Mouse (Mus musculus) inflammation-experienced regulatory T-cells, adult 6 months (primary cell): ENCODE results near the gene Cntn4. TPM values are rescaled to one million over a fixed set of nuclear protein-coding genes. Genes with fewer than 3 reads are reported as not detected.

Source experiments
- ATAC-seq: one replicate; pipeline ENCODE4 v1.8.0; 2017
- polyA plus RNA-seq, 3 experiments: library from polyadenylated mRNA; unstranded; fragments of 100-300 nt; shearing (Covaris generic); gene quantifications; one replicate each; pipeline ENCODE4 v1.2.1; 2017

Gene Cntn4
- polyA plus RNA-seq = not detected

DNA sequence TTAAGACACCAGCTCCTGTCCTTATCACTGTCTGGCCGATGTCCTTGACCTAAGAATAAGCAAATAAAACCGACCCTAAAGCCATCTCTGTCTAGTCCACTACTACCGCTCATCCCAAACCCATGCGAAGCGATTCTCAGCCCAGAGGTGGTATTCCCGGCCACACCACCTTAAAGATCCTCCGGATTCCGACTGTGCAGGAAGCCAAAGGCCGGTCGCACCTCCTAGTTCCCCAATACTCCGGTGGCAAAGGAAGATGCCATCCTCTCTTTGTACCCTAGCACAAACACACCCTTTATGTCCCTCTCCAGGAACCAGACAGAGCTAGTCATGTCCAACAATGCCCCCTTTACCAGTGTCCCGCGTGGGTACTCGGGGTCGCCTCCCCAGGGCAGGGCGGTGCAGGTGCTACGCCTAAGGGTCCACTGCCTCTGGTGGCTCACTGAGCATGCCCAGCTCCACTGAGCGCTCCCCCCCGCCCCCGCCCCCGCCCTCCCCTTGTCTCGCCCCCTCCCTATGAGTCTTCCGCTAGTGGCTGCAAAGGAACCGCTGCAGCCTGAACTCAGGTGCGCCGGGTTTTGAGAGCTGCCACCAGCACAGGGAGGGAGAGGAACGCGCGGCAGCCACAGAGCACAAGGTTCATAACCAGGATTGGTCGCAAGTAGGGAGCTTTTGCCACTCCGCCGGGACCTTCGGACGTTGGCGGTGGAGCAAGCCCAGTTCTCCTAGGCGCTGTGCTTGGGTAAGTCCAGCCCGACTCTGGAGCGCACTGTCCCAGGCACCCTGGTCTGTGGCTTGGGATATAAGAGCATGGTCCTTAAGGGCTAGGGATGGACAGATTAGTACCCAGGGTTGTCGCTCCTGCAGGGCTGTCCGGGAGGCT lies at the start of gene Cntn4:
Cntn4 (plus strand) TSS at position 512 of the 883 bp plus-strand sequence.
- ATAC-seq = no peak

- ATAC-seq = no peak
These were observed 3.2 kb upstream of the Cntn4 start for GRCm38 (mm10) chr6:105674276-105674675.

- no peak for ATAC-seq
These were observed 2.4 kb upstream of the Cntn4 start for GRCm38 (mm10) chr6:105675099-105675498.

- ATAC-seq = no peak
These were observed 823 bp upstream of the Cntn4 start for GRCm38 (mm10) chr6:105676637-105677036.

DNA sequence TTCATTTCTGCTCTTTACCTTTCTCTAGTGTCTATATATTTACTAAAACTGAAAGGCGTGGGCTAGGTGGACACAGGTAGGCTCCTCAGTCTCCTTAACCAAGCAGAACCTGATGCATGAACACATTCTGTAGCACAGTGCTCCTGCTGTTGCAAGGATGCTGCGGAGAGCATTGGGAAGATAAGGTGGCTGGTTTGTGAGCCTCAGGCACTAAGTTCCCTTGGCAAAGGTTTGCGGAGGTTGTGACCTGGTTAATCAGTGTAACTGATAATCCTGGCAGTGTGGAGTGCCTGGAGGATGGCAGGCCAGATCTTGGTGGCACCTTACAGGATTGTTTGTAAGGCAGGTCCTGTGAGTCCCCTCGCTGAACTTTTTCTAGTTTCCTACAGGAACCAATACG lies 1.3 kb downstream of the Cntn4 start:
- no peak for ATAC-seq

- no peak for ATAC-seq
These were observed 4.0 kb downstream of the Cntn4 start for GRCm38 (mm10) chr6:105681496-105681895.

DNA sequence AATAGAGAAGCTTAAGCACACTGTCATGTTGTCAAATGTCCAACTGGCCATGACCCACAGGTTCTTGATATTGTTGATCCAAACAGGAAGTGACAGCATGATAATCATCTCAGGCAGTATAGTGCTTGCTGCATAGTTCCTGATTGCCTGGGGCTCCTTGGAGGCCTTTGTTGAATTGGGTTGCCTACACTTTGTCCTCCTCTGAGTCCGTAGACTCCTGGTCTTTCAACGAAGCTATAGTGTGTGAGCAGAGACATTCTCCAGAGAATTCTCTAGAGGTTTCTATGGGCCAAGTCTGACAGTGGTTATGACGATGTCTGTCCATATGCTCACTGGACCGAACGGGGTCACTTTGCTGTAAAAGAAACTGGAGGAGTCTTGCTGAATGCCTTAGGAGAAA lies 5.8 kb downstream of the Cntn4 start:
- no peak for ATAC-seq

DNA sequence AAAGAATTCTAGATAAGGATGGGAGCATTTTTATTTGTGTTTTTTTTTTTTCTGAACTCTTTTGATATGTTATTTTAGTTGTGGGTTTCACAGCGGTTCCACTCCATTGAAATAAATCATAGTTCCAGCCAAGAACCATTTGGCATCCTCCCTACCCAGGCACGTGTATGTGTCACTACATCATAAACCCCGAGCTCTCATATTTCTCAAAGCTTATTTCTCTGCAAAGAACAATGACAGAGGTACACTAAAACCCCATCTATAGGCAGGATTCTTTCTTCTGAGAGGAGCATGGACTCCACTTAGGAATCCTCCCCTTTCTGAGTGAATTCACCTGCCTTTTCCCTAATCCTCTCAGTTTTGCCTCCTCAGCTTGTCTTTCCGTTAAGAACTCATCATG lies 6.7 kb downstream of the Cntn4 start:
- no peak for ATAC-seq

- no peak for ATAC-seq
These were observed 10.7 kb downstream of the Cntn4 start for GRCm38 (mm10) chr6:105688195-105688594.

GRCm38 (mm10) chr6:105742026-105742425 lies 64.6 kb downstream of the Cntn4 start:
- ATAC-seq = no peak

- no peak for ATAC-seq
These were observed 103.2 kb downstream of the Cntn4 start for GRCm38 (mm10) chr6:105780616-105781015.

DNA sequence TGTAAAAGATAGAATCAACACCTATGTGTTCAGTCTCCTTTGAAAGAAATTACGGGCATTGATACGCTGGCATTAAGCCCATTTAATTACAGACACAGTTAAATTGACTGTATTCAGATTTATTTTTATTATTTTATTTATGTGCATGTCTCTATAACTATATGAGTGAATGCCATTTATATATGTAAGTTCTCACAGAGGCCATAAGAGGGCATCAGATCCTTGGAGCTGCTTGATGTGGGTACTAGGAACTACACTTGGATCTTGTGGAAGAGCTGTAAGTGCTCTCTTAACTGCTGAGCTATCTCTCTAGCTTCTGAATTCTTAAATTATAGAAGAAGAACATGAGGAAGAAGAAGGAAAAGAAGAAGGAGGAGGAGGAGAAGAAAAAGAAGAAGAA lies 111.0 kb downstream of the Cntn4 start:
- ATAC-seq = no peak

- no peak for ATAC-seq
These were observed 157.6 kb downstream of the Cntn4 start for GRCm38 (mm10) chr6:105835099-105835498.

GRCm38 (mm10) chr6:105847296-105847695 lies 169.8 kb downstream of the Cntn4 start:
- ATAC-seq = no peak

GRCm38 (mm10) chr6:105892838-105893237 lies 215.4 kb downstream of the Cntn4 start:
- ATAC-seq = no peak

DNA sequence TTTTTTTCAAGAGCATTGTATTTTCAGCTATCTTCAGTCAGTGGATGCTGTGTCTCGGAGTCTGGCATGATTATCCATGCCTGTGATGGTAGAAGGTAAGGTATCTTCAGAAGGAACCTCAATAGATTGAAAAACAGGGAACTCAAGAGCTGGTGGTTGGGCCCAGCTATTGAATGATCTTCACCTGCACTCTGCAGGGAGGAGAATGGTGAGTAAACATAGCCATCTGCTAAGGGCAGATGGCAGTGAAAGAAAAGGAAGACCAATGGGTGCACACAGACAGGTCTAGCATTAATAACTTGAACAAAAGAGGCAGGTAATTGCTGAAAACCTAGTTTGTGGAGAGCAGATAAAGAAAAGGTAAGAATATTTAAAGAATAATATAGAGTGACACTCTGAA lies 261.0 kb downstream of the Cntn4 start:
- ATAC-seq = no peak

DNA sequence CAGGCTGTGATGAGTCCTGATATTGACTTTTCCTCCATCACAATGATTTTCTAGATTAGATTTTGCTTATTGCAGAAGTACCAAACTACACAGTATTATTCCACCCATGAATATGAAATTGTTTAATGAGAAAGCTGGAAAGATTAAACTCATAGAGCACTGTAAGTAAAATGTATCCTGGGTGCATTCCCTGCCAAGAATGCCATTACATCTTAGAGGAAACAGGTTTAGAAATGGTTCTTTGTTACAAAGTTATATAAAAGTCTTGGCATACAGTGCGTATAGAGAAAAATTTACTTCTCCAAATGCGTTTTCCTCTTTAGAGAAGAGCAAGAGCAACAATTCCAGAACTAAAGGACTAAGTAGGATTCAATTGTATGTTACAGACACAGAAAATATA lies 261.8 kb downstream of the Cntn4 start:
- no peak for ATAC-seq

DNA sequence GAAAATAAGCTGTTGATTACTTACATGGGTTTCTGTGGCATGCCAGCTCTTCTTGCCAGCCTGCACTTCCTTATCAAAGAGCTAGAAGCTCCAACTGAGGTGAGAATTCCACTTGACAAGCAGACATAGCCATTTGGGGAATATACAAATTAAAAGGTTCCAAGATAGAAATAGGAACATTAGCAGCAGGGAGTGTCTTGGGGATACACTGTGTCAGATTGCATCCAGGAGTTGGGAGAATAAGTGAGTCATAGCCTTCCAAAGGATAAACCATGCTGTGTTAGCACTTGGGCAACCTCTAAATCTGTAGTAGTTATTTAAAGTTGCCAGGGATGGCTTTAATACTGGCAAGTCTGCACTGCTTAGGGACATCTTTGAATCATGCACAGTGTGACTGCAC lies 263.1 kb downstream of the Cntn4 start:
- ATAC-seq = no peak

DNA sequence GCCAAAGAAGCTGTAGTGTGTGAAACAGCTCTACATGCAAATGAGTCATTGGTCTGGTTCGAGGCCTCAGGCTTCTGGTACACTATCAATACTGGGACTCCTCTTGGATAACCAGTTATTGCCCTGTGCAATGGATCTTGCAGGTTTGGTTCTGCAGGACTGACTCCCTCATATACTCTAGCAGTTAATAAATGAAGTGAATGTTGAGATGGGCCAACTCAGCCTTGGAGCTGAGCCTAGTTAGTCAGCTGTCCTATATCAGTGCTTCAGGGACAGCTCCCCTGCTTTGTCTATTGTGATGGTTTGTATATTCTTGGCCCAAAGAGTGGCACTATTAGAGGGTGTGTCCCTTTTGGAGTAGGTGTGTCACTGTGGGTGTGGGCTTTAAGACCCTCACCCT lies 314.0 kb downstream of the Cntn4 start:
- no peak for ATAC-seq

- no peak for ATAC-seq
These were observed 335.6 kb downstream of the Cntn4 start for GRCm38 (mm10) chr6:106013018-106013417.

DNA sequence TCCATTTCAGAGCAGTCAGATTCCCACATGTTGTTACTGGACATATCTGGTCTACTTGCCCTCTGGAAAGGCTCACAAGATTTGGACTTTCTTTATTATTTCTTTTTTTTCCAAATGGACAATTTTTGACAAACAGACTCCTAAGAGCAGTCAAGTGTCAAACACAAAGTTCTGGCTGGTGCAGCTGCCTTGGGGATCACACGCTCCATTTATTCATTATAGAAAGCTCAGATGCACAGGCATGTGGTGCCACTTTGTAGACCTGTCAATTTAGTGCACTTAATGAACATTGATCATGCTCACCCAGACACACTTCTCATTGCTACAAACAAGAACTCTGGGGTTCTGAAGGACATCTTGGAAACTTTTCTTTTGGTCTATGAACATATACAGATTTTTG lies 337.7 kb downstream of the Cntn4 start:
- no peak for ATAC-seq

DNA sequence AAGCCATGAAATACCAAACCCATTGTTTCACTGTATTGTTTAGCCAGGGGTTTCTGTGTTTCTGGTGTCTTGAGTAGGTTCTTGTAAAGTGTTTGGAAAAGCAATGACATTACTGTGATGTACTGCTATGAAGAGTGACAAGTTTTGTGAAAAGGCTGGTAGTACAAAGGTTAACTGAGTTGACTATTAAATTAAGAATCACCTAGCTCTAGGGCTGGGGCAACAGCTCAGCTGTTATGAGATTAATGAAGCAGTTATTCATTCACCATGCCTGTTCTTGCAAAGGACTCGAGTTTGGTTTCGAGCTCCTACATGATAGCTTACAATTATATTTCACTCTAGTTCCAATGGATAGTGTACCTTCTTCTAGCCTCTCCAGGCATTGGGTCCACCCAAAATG lies 371.4 kb downstream of the Cntn4 start:
- ATAC-seq = no peak

DNA sequence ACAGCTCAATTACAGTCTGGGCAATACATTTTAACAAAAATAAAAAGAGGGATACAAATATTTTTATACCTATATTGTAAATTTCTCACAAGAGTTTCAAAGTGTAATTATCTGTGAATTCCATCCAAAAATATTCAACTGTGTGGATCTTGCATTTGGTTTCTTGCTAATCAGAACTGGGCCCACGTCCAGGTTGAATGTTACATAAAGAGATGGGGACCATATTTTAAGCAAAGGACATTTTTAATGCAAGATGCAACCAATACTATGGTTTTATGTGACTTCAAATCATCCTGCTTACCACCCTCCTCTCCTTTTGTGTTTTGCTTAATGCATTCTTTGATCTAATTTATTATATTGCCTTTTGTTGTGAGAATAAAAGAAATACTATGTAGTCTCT lies 378.7 kb downstream of the Cntn4 start:
- ATAC-seq = no peak

GRCm38 (mm10) chr6:106078071-106078603 lies 400.7 kb downstream of the Cntn4 start:
- ATAC-seq = no peak
